In the genomic region with DNA sequence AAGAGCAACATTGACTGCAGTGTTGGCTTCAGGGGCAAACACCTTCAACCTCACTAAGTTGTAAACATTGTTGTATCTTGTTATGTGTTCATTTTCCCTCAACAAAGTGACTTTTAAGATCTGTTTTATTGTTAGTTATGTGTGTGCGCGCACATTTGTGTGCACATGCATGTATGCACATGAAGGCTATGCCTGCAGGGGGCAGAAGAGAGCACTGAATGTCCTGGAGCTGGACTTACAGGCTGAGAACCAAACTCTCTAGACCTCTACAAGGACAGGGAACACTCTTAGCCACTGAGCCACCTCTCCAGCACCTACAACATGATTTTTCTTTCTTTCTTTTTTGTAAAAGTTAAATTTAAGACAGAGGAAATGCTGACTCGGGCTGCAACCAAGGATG, we compare ENCODE assay signal across 13 mouse cellular contexts.
DNase-seq lines count a peak whose midpoint lies in the region; ATAC-seq and TF ChIP-seq lines count a peak whose summit lies in the region.
"Had no signal": no experiment of that assay in that cellular context is flagged by ENCODE, and none has a peak within 500 bp of the region (broad histone marks: within the 10 kb centered on the region; RNA-seq: fewer than 3 reads in every experiment).

No protein-coding gene starts in this region.

- TF ChIP-seq POLR2A in bone marrow, adult 2 months (IDR thresholded peaks at IDR 0.05; ENCODE audit: borderline replicate concordance, control insufficient read depth, low read depth, low read length): no peak
- TF ChIP-seq POLR2A in thymus, adult 2 months (IDR thresholded peaks at IDR 0.05; ENCODE audit: control insufficient read depth, extremely low read depth, insufficient read depth, low read length, poor library complexity): no peak

- peak; percentile 23 for DNase-seq in embryo, embryonic 11 days
- DNase-seq in embryo, embryonic 10 days (ENCODE audit: low spot score): no peak
- DNase-seq in midbrain, postnatal 0 days (ENCODE audit: low spot score): no peak
- DNase-seq in thymus, adult 2 months: peak; percentile 60
- no peak for DNase-seq in adrenal gland, postnatal 10 days
- DNase-seq in layer of hippocampus, adult 9-11 months: no peak
- DNase-seq: cerebellum, adult 11 months; gastrocnemius, postnatal 36 days; lung, postnatal 10 days had no signal

- H3K27me3 ChIP-seq in midbrain, postnatal 0 days (ENCODE audit: insufficient read depth, low read length): no peaks in the 10 kb centered on the region
- no peaks in the 10 kb centered on the region for H3K27me3 ChIP-seq in midbrain, embryonic 15.5 days (replicated peaks)
- no peaks in the 10 kb centered on the region for H3K27me3 ChIP-seq in thymus, adult 2 months (ENCODE audit: control insufficient read depth, insufficient read depth, low read length)

- peak; percentile 22; the same call in 1 of the 2 replicates for TF ChIP-seq CTCF in midbrain, postnatal 0 days (IDR thresholded peaks at IDR 0.05)
- peak; percentile 40 for TF ChIP-seq CTCF in bone marrow, adult 2 months (IDR thresholded peaks at IDR 0.05; ENCODE audit: control insufficient read depth, insufficient read depth, low read length)
- no peak for TF ChIP-seq CTCF in thymus, adult 2 months (IDR thresholded peaks at IDR 0.05; ENCODE audit: borderline replicate concordance, control insufficient read depth, extremely low read depth, insufficient read depth, low read length, poor library complexity)

- ATAC-seq in midbrain, postnatal 0 days (ENCODE audit: low FRiP score): no peak
- ATAC-seq in midbrain, embryonic 15.5 days (replicated peaks): no peak

- H3K4me1 ChIP-seq in midbrain, postnatal 0 days (ENCODE audit: insufficient read depth, low read length): no peaks in the 10 kb centered on the region
- no peaks in the 10 kb centered on the region for H3K4me1 ChIP-seq in midbrain, embryonic 15.5 days
- H3K4me1 ChIP-seq in bone marrow, adult 2 months (ENCODE audit: control insufficient read depth, insufficient read depth, low read length): no peaks in the 10 kb centered on the region
- peaks cover 11% of the 10 kb centered on the region for H3K4me1 ChIP-seq in thymus, adult 2 months (replicated peaks; ENCODE audit: control insufficient read depth, insufficient read depth, low read length)

- H3K9me3 ChIP-seq in midbrain, postnatal 0 days (ENCODE audit: low read length): no peaks in the 10 kb centered on the region
- no peaks in the 10 kb centered on the region for H3K9me3 ChIP-seq in midbrain, embryonic 15.5 days

- no peak overlapping the region for H3K4me2 ChIP-seq in midbrain, postnatal 0 days (ENCODE audit: low read depth, low read length, poor library complexity, severe bottlenecking)
- no peak overlapping the region for H3K4me2 ChIP-seq in midbrain, embryonic 15.5 days
- H3K4me2 ChIP-seq: hindbrain, embryonic 14.5 days had no signal

- H3K9ac ChIP-seq in midbrain, postnatal 0 days (replicated peaks; ENCODE audit: low read length, poor library complexity, severe bottlenecking): no peak overlapping the region
- H3K9ac ChIP-seq in midbrain, embryonic 15.5 days: no peak overlapping the region
- H3K9ac ChIP-seq: hindbrain, embryonic 14.5 days had no signal

- no peaks in the 10 kb centered on the region for H3K36me3 ChIP-seq in midbrain, postnatal 0 days (ENCODE audit: insufficient read depth, low read length)
- H3K36me3 ChIP-seq in midbrain, embryonic 15.5 days (replicated peaks): no peaks in the 10 kb centered on the region
- no peaks in the 10 kb centered on the region for H3K36me3 ChIP-seq in thymus, adult 2 months (ENCODE audit: control insufficient read depth, insufficient read depth, low read length)
- H3K36me3 ChIP-seq: G1E had no signal

- no peak overlapping the region for H3K27ac ChIP-seq in midbrain, postnatal 0 days (ENCODE audit: low read depth, low read length)
- H3K27ac ChIP-seq in midbrain, embryonic 15.5 days: no peak overlapping the region
- H3K27ac ChIP-seq in bone marrow, adult 2 months (ENCODE audit: control insufficient read depth, insufficient read depth, low read depth, low read length, poor library complexity): no peak overlapping the region
- peak overlapping the region; percentile 40 for H3K27ac ChIP-seq in thymus, adult 2 months (ENCODE audit: control insufficient read depth, insufficient read depth, low read length)
- H3K27ac ChIP-seq: hindbrain, embryonic 14.5 days had no signal

- 96% methylated on average over 3 of the region's 3 CpGs for WGBS in midbrain, postnatal 0 days
- 95% methylated on average over 3 of the region's 3 CpGs for WGBS in midbrain, embryonic 15.5 days
- 87% methylated on average over 3 of the region's 3 CpGs for WGBS in bone marrow, adult 2 months
- WGBS in thymus, adult 2 months: 79% methylated on average over 3 of the region's 3 CpGs

- no peak overlapping the region for H3K4me3 ChIP-seq in midbrain, postnatal 0 days (ENCODE audit: low read depth, low read length)
- no peak overlapping the region for H3K4me3 ChIP-seq in midbrain, embryonic 15.5 days
- no peak overlapping the region for H3K4me3 ChIP-seq in bone marrow, adult 2 months (replicated peaks; ENCODE audit: control insufficient read depth, low read depth, low read length)
- H3K4me3 ChIP-seq in thymus, adult 2 months (ENCODE audit: control insufficient read depth, insufficient read depth, low read length): no peak overlapping the region

Comparison
In these comparisons a context has a peak if more than half of its experiments do, and no peak if none do; other contexts are left out.
1. DNase-seq: peak in embryo, embryonic 11 days (single experiment) and thymus, adult 2 months (single experiment); none in embryo, embryonic 10 days (single experiment), midbrain, postnatal 0 days (single experiment), adrenal gland, postnatal 10 days (single experiment) and layer of hippocampus, adult 9-11 months (single experiment).